Mouse (Mus musculus) kidney, postnatal 14 days (tissue): Measurements from ENCODE around the gene Tbl3.

ENCODE experiments used
- DNase-seq: peaks from one replicate; pipeline ENCODE4 v3.0.0; 2022; ENCODE audit warnings: mixed read lengths

The Tbl3 gene

GRCm38 (mm10) chr17:24706982-24707800 lies at the start of gene Tbl3:
Gene Tbl3 (minus strand): TSS chr17:24707660.
- DNase-seq, result peak; percentile 96

- DNase-seq, result peak; percentile 63
Measured at GRCm38 (mm10) chr17:24752415-24753394, 45.2 kb upstream of the Tbl3 start, which contains the start of gene Hs3st6. Gene Hs3st6 (plus strand): TSS chr17:24752988.

- no peak for DNase-seq
Measured at GRCm38 (mm10) chr17:24751528-24751927, 44.1 kb upstream of the Tbl3 start.

GRCm38 (mm10) chr17:24746986-24747385 lies 39.5 kb upstream of the Tbl3 start:
- DNase-seq, result peak; percentile 38

- peak; percentile 90 for DNase-seq
Measured at GRCm38 (mm10) chr17:24745526-24746497, 38.4 kb upstream of the Tbl3 start.

DNA sequence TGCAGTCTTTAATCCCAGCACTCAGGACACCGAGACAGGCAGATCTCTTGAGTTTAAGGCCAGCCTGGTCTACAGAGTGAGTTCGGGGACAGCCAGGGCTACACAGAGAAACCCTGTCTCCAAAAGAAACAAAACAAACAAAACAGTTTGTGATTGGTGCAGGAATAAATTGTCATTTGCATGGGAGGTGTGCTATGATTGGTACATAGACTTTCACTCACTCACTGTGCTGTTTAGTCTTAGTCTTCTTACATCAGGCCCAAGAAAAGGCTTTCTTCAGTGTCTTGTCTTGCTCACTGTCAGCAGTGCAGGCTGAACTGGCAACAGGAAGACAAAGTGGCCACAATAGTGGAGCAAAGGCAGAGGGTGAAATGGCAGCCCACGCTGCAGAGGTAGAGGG lies 36.9 kb upstream of the Tbl3 start:
- no peak for DNase-seq

DNA sequence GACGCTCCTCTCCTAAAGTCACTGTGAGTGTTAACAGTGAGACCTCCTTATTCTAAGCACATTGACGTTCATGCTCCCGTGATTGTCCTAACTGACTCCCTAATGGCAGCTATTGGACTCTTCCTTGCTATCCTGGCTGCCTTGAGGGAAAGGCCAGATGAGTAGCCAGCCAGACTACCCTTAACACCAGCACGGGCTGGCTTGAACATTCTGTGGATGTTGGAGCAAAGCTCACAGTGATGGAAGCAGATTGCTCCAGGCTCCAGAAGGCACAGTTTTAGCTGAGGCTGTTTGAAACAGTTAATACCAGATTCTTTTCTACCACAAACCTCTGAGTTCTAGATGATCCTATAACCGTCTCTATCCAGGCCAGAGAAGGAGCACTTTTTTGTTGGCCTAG lies 36.4 kb upstream of the Tbl3 start:
- DNase-seq, result no peak

DNA sequence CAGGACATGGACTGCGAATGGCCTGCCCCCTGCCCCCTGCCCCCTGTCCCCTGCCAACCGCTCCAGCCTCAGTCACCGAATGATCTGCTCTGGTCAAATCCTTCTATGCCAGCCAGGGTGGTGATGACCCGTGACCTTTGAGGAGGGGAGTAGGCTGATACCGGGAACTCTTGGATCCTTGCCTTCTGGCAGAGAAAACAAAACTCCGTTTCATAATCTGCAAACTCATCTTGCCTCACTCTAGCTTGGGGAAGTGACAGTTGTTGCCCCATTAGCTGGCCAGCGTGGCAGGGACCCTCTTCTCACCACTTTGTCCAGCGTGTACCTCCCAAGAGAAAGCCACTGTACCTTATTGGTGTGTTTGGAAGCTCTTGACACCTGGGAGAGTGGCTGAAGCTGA lies 34.8 kb upstream of the Tbl3 start:
- DNase-seq, result no peak

DNA sequence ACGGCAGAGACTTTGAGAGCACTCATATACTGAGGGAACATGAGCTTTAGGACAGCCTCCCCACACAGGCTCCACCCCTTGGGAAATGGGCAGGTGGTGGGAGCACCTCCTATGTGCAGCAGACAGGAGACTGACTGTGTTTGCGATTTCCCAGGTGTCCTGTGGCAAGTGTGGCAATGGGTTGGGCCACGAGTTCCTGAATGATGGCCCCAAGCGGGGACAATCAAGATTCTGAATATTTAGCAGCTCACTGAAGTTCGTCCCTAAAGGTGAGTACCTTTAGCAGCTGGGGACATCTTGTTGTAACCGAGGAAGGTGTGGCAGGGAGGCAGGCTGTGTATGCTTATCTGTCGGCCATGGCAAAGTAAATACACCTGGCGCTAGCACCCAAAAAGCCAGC lies 32.5 kb upstream of the Tbl3 start:
- DNase-seq, result no peak

- DNase-seq, result peak; percentile 72
Measured at GRCm38 (mm10) chr17:24738238-24738637, 30.8 kb upstream of the Tbl3 start.

DNA sequence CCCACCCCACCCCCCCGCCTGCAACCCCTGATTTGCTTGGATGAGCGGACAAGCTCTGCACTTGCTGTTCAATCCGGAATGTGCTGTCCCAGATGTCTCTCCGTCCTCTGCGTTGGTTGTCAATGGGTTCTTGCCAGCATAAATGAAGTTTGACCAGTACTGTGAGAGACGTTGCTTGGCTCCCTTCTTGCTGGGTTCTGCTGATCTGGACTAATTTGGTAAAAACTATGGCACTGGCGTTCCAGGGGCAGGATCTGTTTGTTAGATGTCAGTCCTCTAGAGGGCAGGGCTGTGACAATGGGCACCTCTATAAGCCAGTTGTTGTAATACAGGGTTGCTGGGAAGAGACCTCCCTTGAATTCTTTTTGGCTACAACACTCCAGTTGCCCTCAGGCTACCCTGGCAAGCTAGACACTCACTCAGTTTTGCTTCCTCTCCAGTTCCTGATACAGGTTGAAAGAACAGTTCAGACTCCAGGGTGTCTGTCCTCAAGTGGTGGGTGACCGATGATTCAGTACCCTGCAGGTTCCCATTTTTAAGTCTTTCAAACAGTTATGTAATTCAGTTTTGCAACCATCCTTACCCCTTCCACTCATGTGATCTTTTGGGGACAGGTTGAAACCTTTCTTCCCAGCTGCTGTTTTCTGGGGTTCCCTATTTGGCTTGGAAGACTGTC lies 29.8 kb upstream of the Tbl3 start:
- peak; percentile 44 for DNase-seq

- DNase-seq, result peak; percentile 98
Measured at GRCm38 (mm10) chr17:24736330-24737051, 29.0 kb upstream of the Tbl3 start, which contains the start of gene Msrb1. Gene Msrb1 (plus strand): TSS chr17:24736642.

GRCm38 (mm10) chr17:24735446-24735845 lies 28.0 kb upstream of the Tbl3 start:
- no peak for DNase-seq

- DNase-seq, result no peak
Measured at GRCm38 (mm10) chr17:24734513-24734912, 27.1 kb upstream of the Tbl3 start.

GRCm38 (mm10) chr17:24733434-24734050 lies 26.1 kb upstream of the Tbl3 start:
- DNase-seq, result no peak

- DNase-seq, result no peak
Measured at GRCm38 (mm10) chr17:24732233-24732935, 24.9 kb upstream of the Tbl3 start.

DNA sequence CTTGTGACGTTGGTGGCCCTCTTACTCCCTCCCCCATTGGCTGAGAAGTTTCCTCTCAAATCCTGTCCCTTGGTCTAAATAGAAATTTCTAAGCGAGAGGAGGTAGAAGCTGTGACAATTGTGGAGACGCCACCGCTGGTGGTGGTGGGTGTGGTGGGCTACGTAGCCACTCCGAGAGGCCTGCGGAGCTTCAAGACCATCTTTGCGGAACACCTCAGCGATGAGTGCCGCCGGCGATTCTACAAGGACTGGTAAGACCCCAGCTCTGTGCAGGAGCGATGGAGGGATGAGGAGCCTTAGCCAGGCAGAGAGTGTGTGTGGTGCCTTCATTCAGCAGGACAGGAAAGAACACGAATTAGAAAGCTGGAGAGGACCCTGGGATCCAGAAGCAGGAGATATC lies 23.3 kb upstream of the Tbl3 start:
- DNase-seq, result no peak

DNA sequence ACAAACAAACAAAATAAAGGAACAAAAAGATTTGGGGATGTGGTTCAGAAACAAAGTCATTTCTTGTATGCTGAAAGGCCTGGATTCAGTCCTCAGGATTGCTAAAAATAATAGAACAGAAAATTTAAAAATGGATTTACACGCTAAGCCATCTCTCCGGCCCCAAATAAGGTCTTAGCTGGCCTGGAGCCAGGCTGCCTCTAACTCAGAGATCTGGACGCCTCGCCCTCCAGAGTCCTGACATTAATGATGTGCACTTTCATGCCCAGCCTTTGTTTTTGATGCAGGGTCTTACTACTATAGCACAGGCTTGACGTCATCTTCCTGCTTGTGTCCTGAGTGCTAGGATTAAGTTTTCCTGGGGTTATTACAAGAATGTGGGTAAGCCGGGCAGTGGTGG lies 21.6 kb upstream of the Tbl3 start:
- no peak for DNase-seq

GRCm38 (mm10) chr17:24728184-24728583 lies 20.7 kb upstream of the Tbl3 start:
- no peak for DNase-seq

DNA sequence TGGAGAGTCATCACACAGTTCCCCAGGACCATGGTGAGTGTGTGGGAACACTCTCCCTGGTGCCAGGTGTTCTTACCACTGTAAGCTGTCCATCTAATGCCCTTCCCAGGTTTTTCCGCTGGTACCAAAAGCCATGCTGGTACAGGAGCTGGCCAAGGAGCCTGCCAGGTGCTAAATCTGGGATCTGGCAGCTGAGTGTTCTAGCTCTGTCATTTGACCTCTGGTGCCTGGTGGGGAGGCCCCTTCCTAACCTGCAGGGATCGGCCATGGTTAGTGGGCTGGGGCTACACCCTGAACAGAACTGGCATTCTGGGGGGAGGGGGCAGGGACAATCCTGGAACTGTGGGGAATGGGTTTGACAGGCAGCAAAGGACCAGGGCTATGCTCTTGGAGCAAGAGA lies 20.2 kb upstream of the Tbl3 start, which contains the start of gene Rpl3l:
Rpl3l (plus strand) TSS at position 203 of the 400 bp plus-strand sequence.
- no peak for DNase-seq
